Mouse (Mus musculus) neural tube, postnatal 0 days (tissue): ENCODE data around the gene Ccl19. TPM values are rescaled to one million over a fixed set of nuclear protein-coding genes. Genes with fewer than 3 reads are reported as not detected.

Experiments
- polyA plus RNA-seq: library from polyadenylated mRNA; unstranded; fragments of >200 nt; fragmentation: Nextera tagmentation; extraction: Ambion mirVana; gene quantifications from 2 replicates; pipeline ENCODE4 v1.2.1, GENCODE M21; 2015

Gene Ccl19
- polyA plus RNA-seq = 0.49 and 0.62 TPM in 2 replicates

GRCm38 (mm10) chr4:42756477-42756876 is at the start of gene Ccl19:
TSS of gene Ccl19 (minus strand) at chr4:42756577.

GRCm38 (mm10) chr4:42773893-42774292 is 17.5 kb upstream of the Ccl19 start, which contains the start of gene Ccl21a:
TSS of gene Ccl21a (minus strand) at chr4:42773993.

GRCm38 (mm10) chr4:42735245-42735644 is 21.1 kb downstream of the Ccl19 start, which contains the start of gene 4930578G10Rik:
TSS of gene 4930578G10Rik (plus strand) at chr4:42735545.

Other genes starting within 250 kb of the Ccl19 start
- not detected in 2 replicates for gene Fam205a2, start 228.4 kb downstream of the Ccl19 start, polyA plus RNA-seq
- gene Gm10591, start 144.4 kb downstream of the Ccl19 start, polyA plus RNA-seq = not detected in 2 replicates
- gene Gm2564, start 126.9 kb downstream of the Ccl19 start, polyA plus RNA-seq = 0.75 and 1.4 TPM in 2 replicates
- not detected in 2 replicates for gene Ccl27b, start 101.3 kb downstream of the Ccl19 start, polyA plus RNA-seq
- not detected in 2 replicates for gene Il11ra2, start 94.7 kb downstream of the Ccl19 start, polyA plus RNA-seq
- gene 4930578G10Rik, start 21.0 kb downstream of the Ccl19 start, polyA plus RNA-seq = 0.48 and 1.2 TPM in 2 replicates
- gene Ccl21a, start 17.4 kb upstream of the Ccl19 start, polyA plus RNA-seq = 0.65 and 0.81 TPM in 2 replicates
- 0.28 TPM in 1 of 2 replicates, not detected in the other for gene Fam205a1, start 97.3 kb upstream of the Ccl19 start, polyA plus RNA-seq
- 0.46 and 0.48 TPM in 2 replicates for gene Gm12394, start 100.2 kb upstream of the Ccl19 start, polyA plus RNA-seq
- 4.9 and 5.1 TPM in 2 replicates for gene Fam205c, start 117.7 kb upstream of the Ccl19 start, polyA plus RNA-seq
- 45.8 and 51.0 TPM in 2 replicates for gene Phf24, start 160.1 kb upstream of the Ccl19 start, polyA plus RNA-seq
- gene Dnajb5, start 193.2 kb upstream of the Ccl19 start, polyA plus RNA-seq = 34.5 and 36.2 TPM in 2 replicates
- gene 1700022I11Rik, start 213.0 kb upstream of the Ccl19 start, polyA plus RNA-seq = 0.26 and 0.31 TPM in 2 replicates
- gene Vcp, start 243.9 kb upstream of the Ccl19 start, polyA plus RNA-seq = 393 and 394 TPM in 2 replicates